Mouse (Mus musculus): Measurements from ENCODE around the gene Nagpa. TPM values are rescaled to one million over a fixed set of nuclear protein-coding genes. Genes with fewer than 3 reads are reported as not detected.

Gene Nagpa
- polyA plus RNA-seq, 1 experiment from 2014 or later: 16.6 TPM

GRCm38 (mm10) chr16:5155014-5155413, 48.8 kb downstream of the Nagpa start:
- H3K27me3 ChIP-seq (ENCODE audit: control insufficient read depth, insufficient read depth, low read length): no peaks in the 10 kb centered on the region
- 0 out of 2 replicates have a peak, but pooled peaks cover 3% of the 10 kb centered on the region for H3K4me1 ChIP-seq (ENCODE audit: control insufficient read depth, insufficient read depth, low read length)
- DNase-seq (ENCODE audit: low spot score): no peak
- WGBS: 80% methylated on average over 3 of the region's 3 CpGs
- no peaks in the 10 kb centered on the region for H3K9me3 ChIP-seq (ENCODE audit: control insufficient read depth, low read length)
- no peak overlapping the region for H3K4me3 ChIP-seq (ENCODE audit: low read depth, low read length)
- no peak overlapping the region for H3K4me2 ChIP-seq (ENCODE audit: low read depth, severe bottlenecking)
- ATAC-seq (ENCODE audit: insufficient number of reproducible peaks, low FRiP score, low TSS enrichment, low read depth): no peak
- no peak overlapping the region for H3K9ac ChIP-seq (ENCODE audit: low read length)
- no peaks in the 10 kb centered on the region for H3K36me3 ChIP-seq (ENCODE audit: control insufficient read depth, insufficient read depth, low read length)
- H3K27ac ChIP-seq (replicated peaks; ENCODE audit: low read depth, low read length): no peak overlapping the region

GRCm38 (mm10) chr16:5153299-5154026, 50.3 kb downstream of the Nagpa start:
- Histone ChIP-seq H3K9ac (ENCODE audit: low read length) (no peak overlapping the region), H3K4me2 (ENCODE audit: low read depth, severe bottlenecking) (no peak overlapping the region), H3K4me3 (ENCODE audit: low read depth, low read length) (no peak overlapping the region), H3K4me1 (ENCODE audit: control insufficient read depth, insufficient read depth, low read length) (0 out of 2 replicates have a peak, but pooled peaks cover 3% of the 10 kb centered on the region), H3K36me3 (ENCODE audit: control insufficient read depth, insufficient read depth, low read length) (no peaks in the 10 kb centered on the region), H3K9me3 (ENCODE audit: control insufficient read depth, low read length) (no peaks in the 10 kb centered on the region), H3K27ac (replicated peaks; ENCODE audit: low read depth, low read length) (no peak overlapping the region), H3K27me3 (ENCODE audit: control insufficient read depth, insufficient read depth, low read length) (no peaks in the 10 kb centered on the region)
- DNase-seq (ENCODE audit: low spot score) (no peak), ATAC-seq (ENCODE audit: insufficient number of reproducible peaks, low FRiP score, low TSS enrichment, low read depth) (no peak)
- 67% methylated on average over 6 of the region's 6 CpGs for WGBS

GRCm38 (mm10) chr16:5150544-5150943, 53.3 kb downstream of the Nagpa start:
- Histone ChIP-seq H3K4me3 (ENCODE audit: low read depth, low read length) (no peak overlapping the region), H3K4me2 (ENCODE audit: low read depth, severe bottlenecking) (no peak overlapping the region), H3K36me3 (ENCODE audit: control insufficient read depth, insufficient read depth, low read length) (no peaks in the 10 kb centered on the region), H3K4me1 (ENCODE audit: control insufficient read depth, insufficient read depth, low read length) (no peaks in the 10 kb centered on the region), H3K9me3 (ENCODE audit: control insufficient read depth, low read length) (no peaks in the 10 kb centered on the region), H3K27ac (replicated peaks; ENCODE audit: low read depth, low read length) (no peak overlapping the region), H3K9ac (ENCODE audit: low read length) (no peak overlapping the region), H3K27me3 (ENCODE audit: control insufficient read depth, insufficient read depth, low read length) (no peaks in the 10 kb centered on the region)
- ATAC-seq (ENCODE audit: insufficient number of reproducible peaks, low FRiP score, low TSS enrichment, low read depth) (no peak), DNase-seq (ENCODE audit: low spot score) (no peak)
- WGBS: 84% methylated on average over 10 of the region's 10 CpGs

GRCm38 (mm10) chr16:5147037-5147385, 56.8 kb downstream of the Nagpa start, which contains the start of gene Sec14l5:
TSS of gene Sec14l5 (plus strand) at chr16:5147109.
- H3K9ac ChIP-seq (ENCODE audit: low read length): no peak within 1 kb of the TSS
- no peak within 1 kb of the TSS for H3K27ac ChIP-seq (replicated peaks; ENCODE audit: low read depth, low read length)
- H3K27me3 ChIP-seq (ENCODE audit: control insufficient read depth, insufficient read depth, low read length): no peaks in the 10 kb centered on the region
- DNase-seq (ENCODE audit: low spot score) (no peak), ATAC-seq (ENCODE audit: insufficient number of reproducible peaks, low FRiP score, low TSS enrichment, low read depth) (peak; percentile 36)
- peak within 1 kb of the TSS; percentile 33 for H3K4me2 ChIP-seq (ENCODE audit: low read depth, severe bottlenecking)
- no peaks in the 10 kb centered on the region for H3K9me3 ChIP-seq (ENCODE audit: control insufficient read depth, low read length)
- no peaks in the 10 kb centered on the region for H3K4me1 ChIP-seq (ENCODE audit: control insufficient read depth, insufficient read depth, low read length)
- no peak within 1 kb of the TSS; the same call in 1 of the 2 replicates for H3K4me3 ChIP-seq (ENCODE audit: low read depth, low read length)
- 25% methylated on average over 13 of the region's 13 CpGs for WGBS
- no peaks in the 10 kb centered on the region for H3K36me3 ChIP-seq (ENCODE audit: control insufficient read depth, insufficient read depth, low read length)

- no peak overlapping the region for H3K27ac ChIP-seq (replicated peaks; ENCODE audit: low read depth, low read length)
- H3K27me3 ChIP-seq (ENCODE audit: control insufficient read depth, insufficient read depth, low read length): no peaks in the 10 kb centered on the region
- WGBS: 1% methylated on average over 26 of the region's 26 CpGs
- H3K9ac ChIP-seq (ENCODE audit: low read length): no peak overlapping the region
- no peaks in the 10 kb centered on the region for H3K4me1 ChIP-seq (ENCODE audit: control insufficient read depth, insufficient read depth, low read length)
- ATAC-seq (ENCODE audit: insufficient number of reproducible peaks, low FRiP score, low TSS enrichment, low read depth) (peak; percentile 92), DNase-seq (ENCODE audit: low spot score) (peak; percentile 86)
- no peaks in the 10 kb centered on the region for H3K36me3 ChIP-seq (ENCODE audit: control insufficient read depth, insufficient read depth, low read length)
- H3K9me3 ChIP-seq (ENCODE audit: control insufficient read depth, low read length): no peaks in the 10 kb centered on the region
- no peak overlapping the region; the same call in 1 of the 2 replicates for H3K4me3 ChIP-seq (ENCODE audit: low read depth, low read length)
- H3K4me2 ChIP-seq (ENCODE audit: low read depth, severe bottlenecking): peak overlapping the region; percentile 33
Measured at GRCm38 (mm10) chr16:5146367-5147036, 57.3 kb downstream of the Nagpa start.

- ATAC-seq (ENCODE audit: insufficient number of reproducible peaks, low FRiP score, low TSS enrichment, low read depth): peak; percentile 41; the same call in 1 of the 2 replicates
- H3K9ac ChIP-seq (ENCODE audit: low read length): no peak overlapping the region
- no peak overlapping the region for H3K4me3 ChIP-seq (ENCODE audit: low read depth, low read length)
- no peaks in the 10 kb centered on the region for H3K27me3 ChIP-seq (ENCODE audit: control insufficient read depth, insufficient read depth, low read length)
- DNase-seq (ENCODE audit: low spot score): peak; percentile 84
- no peak overlapping the region for H3K4me2 ChIP-seq (ENCODE audit: low read depth, severe bottlenecking)
- H3K4me1 ChIP-seq (ENCODE audit: control insufficient read depth, insufficient read depth, low read length): no peaks in the 10 kb centered on the region
- no peaks in the 10 kb centered on the region for H3K36me3 ChIP-seq (ENCODE audit: control insufficient read depth, insufficient read depth, low read length)
- H3K9me3 ChIP-seq (ENCODE audit: control insufficient read depth, low read length): no peaks in the 10 kb centered on the region
- H3K27ac ChIP-seq (replicated peaks; ENCODE audit: low read depth, low read length): no peak overlapping the region
- WGBS: under 1% methylated on average over 7 of the region's 7 CpGs
Measured at GRCm38 (mm10) chr16:5145570-5145969, 58.2 kb downstream of the Nagpa start.

Small RNAs within 50 kb of the gene (microRNA-seq; reads per million reads assigned to microRNA genes)
- gene Gm23689 (not detected), gene Gm26095 (not detected), gene Mir6364 (not detected)

Other genes with a start within 250 kb of the Nagpa start
- 41.0 and 41.2 TPM in 2 replicates for gene Anks3, start 239.8 kb downstream of the Nagpa start, polyA plus RNA-seq (2014; fragmentation: Nextera tagmentation; extraction: Ambion mirVana)
- gene Sept12, start 206.2 kb downstream of the Nagpa start, polyA plus RNA-seq (2014; fragmentation: Nextera tagmentation; extraction: Ambion mirVana): not detected in 2 replicates
- 0.76 and 3.4 TPM in 2 replicates for gene Smim22, start 196.7 kb downstream of the Nagpa start, polyA plus RNA-seq (2014; fragmentation: Nextera tagmentation; extraction: Ambion mirVana)
- 67.7 and 70.8 TPM in 2 replicates for gene Rogdi, start 190.5 kb downstream of the Nagpa start, polyA plus RNA-seq (2014; fragmentation: Nextera tagmentation; extraction: Ambion mirVana)
- gene Glyr1, start 154.1 kb downstream of the Nagpa start, polyA plus RNA-seq (2014; fragmentation: Nextera tagmentation; extraction: Ambion mirVana): 122 and 148 TPM in 2 replicates
- 25.1 and 25.9 TPM in 2 replicates for gene Ubn1, start 154.0 kb downstream of the Nagpa start, polyA plus RNA-seq (2014; fragmentation: Nextera tagmentation; extraction: Ambion mirVana)
- 1.6 and 1.7 TPM in 2 replicates for gene Ppl, start 71.6 kb downstream of the Nagpa start, polyA plus RNA-seq (2014; fragmentation: Nextera tagmentation; extraction: Ambion mirVana)
- not detected in 2 replicates for gene Sec14l5, start 56.9 kb downstream of the Nagpa start, polyA plus RNA-seq (2014; fragmentation: Nextera tagmentation; extraction: Ambion mirVana)
- gene AU021092, start 18.3 kb upstream of the Nagpa start, polyA plus RNA-seq (2014; fragmentation: Nextera tagmentation; extraction: Ambion mirVana): 1.5 and 1.6 TPM in 2 replicates
- 24.7 and 26.1 TPM in 2 replicates for gene Alg1, start 29.6 kb upstream of the Nagpa start, polyA plus RNA-seq (2014; fragmentation: Nextera tagmentation; extraction: Ambion mirVana)
- gene Eef2kmt, start 52.0 kb upstream of the Nagpa start, polyA plus RNA-seq (2014; fragmentation: Nextera tagmentation; extraction: Ambion mirVana): 14.5 and 15.8 TPM in 2 replicates